Mouse (Mus musculus): ENCODE measurements at regions not wholly inside any gene's neighbourhood (a gene's known extent, or its start where the extent isn't known, plus 50 kb on each side); places are given as distances from the start of the nearest gene placed in this dataset.

- TF ChIP-seq CTCF (conservative IDR thresholded peaks at IDR 0.05; ENCODE audit: low read length): no peak
- TF ChIP-seq NANOG (IDR thresholded peaks at IDR 0.05; ENCODE audit: borderline replicate concordance, low read length): no peak
- TF ChIP-seq POU5F1 (IDR thresholded peaks at IDR 0.05; ENCODE audit: borderline replicate concordance, low read length): no peak
Observed at GRCm38 (mm10) chr9:115766471-115766870, 142.8 kb upstream of the Gadl1 start.
